10 mouse cellular contexts compared by ENCODE assay signal in genomic region chr3:101570747-101571514, GRCm38 (mm10). TPM values are rescaled to one million over a fixed set of nuclear protein-coding genes. Genes with fewer than 3 reads are reported as not detected.
A peak's percentile ranks its signal among the peaks of the same experiment; 100 is the strongest.
DNase-seq lines count a peak whose midpoint lies in the region; ATAC-seq and TF ChIP-seq lines count a peak whose summit lies in the region.
"Had no signal": no experiment of that assay in that cellular context is flagged by ENCODE, and none has a peak within 500 bp of the region (broad histone marks: within the 10 kb centered on the region; RNA-seq: fewer than 3 reads in every experiment).

No protein-coding gene starts in this region.

- no peak for ATAC-seq in limb, embryonic 12.5 days (ENCODE audit: insufficient number of reproducible peaks, insufficient read depth, low FRiP score, low TSS enrichment, low read depth)
- ATAC-seq in forebrain, embryonic 15.5 days (replicated peaks) = no peak

- H3K4me2 ChIP-seq in limb, embryonic 12.5 days = no peak overlapping the region
- H3K4me2 ChIP-seq in forebrain, embryonic 15.5 days (replicated peaks) = no peak overlapping the region
- H3K4me2 ChIP-seq: neural tube, embryonic 12.5 days had no signal

- no peaks in the 10 kb centered on the region for H3K27me3 ChIP-seq in limb, embryonic 12.5 days
- H3K27me3 ChIP-seq in limb, embryonic 10.5 days (ENCODE audit: low read depth, poor library complexity, severe bottlenecking) = no peaks in the 10 kb centered on the region
- H3K27me3 ChIP-seq in forebrain, embryonic 15.5 days = no peaks in the 10 kb centered on the region
- H3K27me3 ChIP-seq in heart, adult 2 months (ENCODE audit: control insufficient read depth, insufficient read depth, low read length) = no peaks in the 10 kb centered on the region
- H3K27me3 ChIP-seq: neural tube, embryonic 12.5 days had no signal

- TF ChIP-seq POLR2A in heart, adult 2 months (IDR thresholded peaks at IDR 0.05; ENCODE audit: insufficient read depth, low read depth, low read length) = no peak

- no peak for TF ChIP-seq EP300 in heart, adult 2 months (IDR thresholded peaks at IDR 0.05; ENCODE audit: insufficient read depth, low read depth, low read length)

- TF ChIP-seq CTCF in heart, adult 2 months (IDR thresholded peaks at IDR 0.05) = no peak

- no peak overlapping the region for H3K9ac ChIP-seq in limb, embryonic 12.5 days (replicated peaks)
- H3K9ac ChIP-seq in forebrain, embryonic 15.5 days (replicated peaks) = no peak overlapping the region
- H3K9ac ChIP-seq in heart, adult 2 months (ENCODE audit: low read depth, low read length) = no peak overlapping the region
- H3K9ac ChIP-seq: neural tube, embryonic 12.5 days had no signal

- WGBS in limb, embryonic 12.5 days = 79% methylated on average over 6 of the region's 6 CpGs
- 83% methylated on average over 6 of the region's 6 CpGs for WGBS in limb, embryonic 10.5 days
- WGBS in forebrain, embryonic 15.5 days = 82% methylated on average over 6 of the region's 6 CpGs
- WGBS in heart, adult 2 months = 82% methylated on average over 6 of the region's 6 CpGs

- H3K9me3 ChIP-seq in limb, embryonic 12.5 days = 0 out of 2 replicates have a peak, but pooled peaks cover 11% of the 10 kb centered on the region
- no peaks in the 10 kb centered on the region for H3K9me3 ChIP-seq in limb, embryonic 10.5 days (replicated peaks)
- no peaks in the 10 kb centered on the region for H3K9me3 ChIP-seq in forebrain, embryonic 15.5 days
- H3K9me3 ChIP-seq: neural tube, embryonic 12.5 days had no signal

- intact Hi-C loops in heart, adult 2 months (cut with DNase I) = no loop called here

- no peaks in the 10 kb centered on the region for H3K79me2 ChIP-seq in heart, adult 2 months (replicated peaks; ENCODE audit: control insufficient read depth, insufficient read depth, low read length)

- H3K4me1 ChIP-seq in limb, embryonic 12.5 days (replicated peaks) = peaks cover 47% of the 10 kb centered on the region
- peaks cover 28% of the 10 kb centered on the region for H3K4me1 ChIP-seq in limb, embryonic 10.5 days
- H3K4me1 ChIP-seq in forebrain, embryonic 15.5 days = peaks cover 15% of the 10 kb centered on the region
- H3K4me1 ChIP-seq in heart, adult 2 months (ENCODE audit: control insufficient read depth, insufficient read depth, low read length) = no peaks in the 10 kb centered on the region

- DNase-seq in limb, embryonic 10.5 days (ENCODE audit: low spot score) = no peak
- peak; percentile 99 for DNase-seq in ES-CJ7 (ENCODE audit: low read depth, low spot score)
- DNase-seq in naive thymus-derived CD4-positive, alpha-beta T cell, adult 2 months (ENCODE audit: low read depth) = peak; percentile 36
- no peak for DNase-seq in right cerebral cortex, adult 2 months (ENCODE audit: low spot score in 2 of 2)
- DNase-seq in heart, adult 2 months = no peak
- no peak for DNase-seq in layer of hippocampus, postnatal 36 days
- DNase-seq: gastrocnemius, postnatal 14 days had no signal

- no peak overlapping the region for H3K4me3 ChIP-seq in limb, embryonic 12.5 days (replicated peaks)
- no peak overlapping the region for H3K4me3 ChIP-seq in limb, embryonic 10.5 days
- H3K4me3 ChIP-seq in forebrain, embryonic 15.5 days = no peak overlapping the region
- H3K4me3 ChIP-seq in heart, adult 2 months = no peak overlapping the region
- H3K4me3 ChIP-seq: neural tube, embryonic 12.5 days had no signal

- peaks cover 16% of the 10 kb centered on the region for H3K36me3 ChIP-seq in limb, embryonic 12.5 days
- H3K36me3 ChIP-seq in limb, embryonic 10.5 days = peaks cover 20% of the 10 kb centered on the region
- H3K36me3 ChIP-seq in forebrain, embryonic 15.5 days = 0 out of 2 replicates have a peak, but pooled peaks cover 3% of the 10 kb centered on the region
- no peaks in the 10 kb centered on the region for H3K36me3 ChIP-seq in heart, adult 2 months (ENCODE audit: control insufficient read depth, insufficient read depth, low read length)

- H3K27ac ChIP-seq in limb, embryonic 12.5 days = peak overlapping the region; percentile 77
- H3K27ac ChIP-seq in limb, embryonic 10.5 days = no peak overlapping the region
- H3K27ac ChIP-seq in forebrain, embryonic 15.5 days (replicated peaks) = peak overlapping the region; percentile 62
- no peak overlapping the region for H3K27ac ChIP-seq in heart, adult 2 months
- H3K27ac ChIP-seq: neural tube, embryonic 12.5 days had no signal

RNA-seq across cellular contexts. Expression of gene Atp1a1, which starts 33.6 kb away (rescaled TPM):
- polyA plus RNA-seq in limb, embryonic 12.5 days (2016; fragmentation: Nextera tagmentation; extraction: Ambion mirVana) = 57.1 and 67.6 TPM in 2 replicates
- 47.7 and 53.7 TPM in 2 replicates for polyA plus RNA-seq in limb, embryonic 10.5 days (2016; fragmentation: Nextera tagmentation; extraction: Ambion mirVana)
- 39.7 and 43.7 TPM in 2 replicates for polyA plus RNA-seq in forebrain, embryonic 15.5 days (2015; fragmentation: Nextera tagmentation; extraction: Ambion mirVana)
- 100 to 1,000 TPM; 800 to 832 TPM for total RNA-seq in heart, adult 2 months (2021)
- 523 and 821 TPM in 2 replicates for polyA plus RNA-seq in heart, adult 2 months (2012; rRNA removed)
- 100 to 1,000 TPM; 462 to 484 TPM for total RNA-seq in layer of hippocampus, postnatal 36 days (2021)

Comparison
In these comparisons a context has a peak if more than half of its experiments do, and no peak if none do; other contexts are left out.
1. H3K27ac ChIP-seq: peak in limb, embryonic 12.5 days (single experiment) and forebrain, embryonic 15.5 days (single experiment); none in limb, embryonic 10.5 days (single experiment) and heart, adult 2 months (single experiment).
2. DNase-seq: peak in ES-CJ7 (single experiment) and naive thymus-derived CD4-positive, alpha-beta T cell, adult 2 months (single experiment); none in limb, embryonic 10.5 days (single experiment), right cerebral cortex, adult 2 months (0 of 2), heart, adult 2 months (0 of 2) and layer of hippocampus, postnatal 36 days (0 of 2).